Mouse (Mus musculus) CD8-positive naive resting alpha-beta T cell, adult 2 months (primary cell): Measurements from ENCODE around the gene Med8.

Experiments
- DNase-seq, 2 experiments: peaks; one replicate each; pipeline ENCODE4 v3.0.0; 2022; ENCODE audit warnings: low read depth in 2 of 2, low spot score in 2 of 2

Med8 gene

DNA sequence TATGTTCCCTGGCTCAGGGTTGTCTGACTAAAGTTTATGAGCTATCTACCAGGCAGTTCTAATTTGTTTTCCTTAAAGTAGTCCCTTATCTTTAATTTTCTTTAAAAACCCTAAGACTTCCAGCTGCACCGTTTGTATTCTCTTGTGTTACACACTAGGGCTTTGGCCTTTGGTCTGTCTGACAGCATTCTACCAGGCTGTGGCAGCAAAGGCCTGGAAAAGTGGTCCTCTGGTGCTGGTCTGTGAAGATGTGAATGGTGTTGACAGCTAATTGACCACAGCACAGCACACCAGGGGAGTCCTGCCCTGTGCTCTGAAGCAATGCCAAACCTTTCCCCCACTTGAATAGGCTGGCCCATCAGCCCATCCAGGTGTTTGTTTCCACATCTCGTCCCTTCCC lies 6.6 kb downstream of the Med8 start:
- no peak for DNase-seq

DNA sequence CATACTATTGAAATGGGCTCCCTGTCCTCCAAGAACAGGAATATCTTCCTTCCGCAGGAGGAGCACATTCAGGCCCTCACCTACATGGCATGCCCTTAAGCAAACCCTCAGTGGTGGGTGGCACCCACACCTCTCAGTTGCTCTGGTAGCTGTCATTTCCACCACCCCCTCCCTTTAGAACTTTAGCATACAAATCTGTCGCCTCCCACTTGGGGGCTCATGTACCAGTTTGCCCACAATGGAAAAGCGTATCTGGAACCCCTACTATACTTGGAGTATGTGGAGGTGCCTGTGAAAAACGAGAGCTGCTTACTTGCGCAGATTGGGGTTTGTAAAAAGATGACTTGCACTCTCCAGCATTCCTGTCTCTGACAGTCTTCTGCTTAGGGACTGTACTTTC lies 7.2 kb downstream of the Med8 start:
- DNase-seq = no peak

DNA sequence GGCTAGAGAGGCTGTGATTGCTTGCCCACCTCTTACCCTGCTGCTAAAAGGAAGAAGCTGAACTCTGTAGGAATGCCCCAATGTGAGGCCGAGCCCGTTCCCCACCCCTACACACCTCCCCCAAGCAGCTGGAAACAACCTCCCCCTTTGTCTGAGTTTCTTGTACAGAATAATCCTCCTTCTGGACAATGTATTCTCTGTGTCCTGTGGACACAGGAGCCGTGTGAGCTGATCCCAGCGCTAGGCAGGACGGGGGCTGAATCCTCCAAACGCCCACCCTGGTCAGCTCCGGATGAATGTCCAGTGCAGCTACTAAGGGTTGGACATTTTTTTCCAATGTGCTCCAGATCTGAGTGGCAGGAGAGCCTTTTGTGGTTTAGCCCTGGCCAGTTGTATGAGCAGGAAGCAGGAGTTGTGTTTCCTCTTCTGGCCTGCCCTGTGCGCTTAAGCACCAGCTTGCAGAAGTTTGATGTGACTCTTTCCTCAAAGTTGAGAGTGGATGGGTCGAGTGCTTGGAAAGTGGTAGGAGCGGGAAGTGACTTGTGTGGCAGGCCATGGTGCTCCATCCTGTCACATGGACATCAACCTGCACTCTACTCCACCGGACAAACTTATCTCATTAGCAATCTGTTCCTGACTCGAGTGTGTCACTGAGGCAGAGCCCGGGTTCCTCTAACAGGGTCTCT lies 8.1 kb downstream of the Med8 start:
- no peak for DNase-seq

DNA sequence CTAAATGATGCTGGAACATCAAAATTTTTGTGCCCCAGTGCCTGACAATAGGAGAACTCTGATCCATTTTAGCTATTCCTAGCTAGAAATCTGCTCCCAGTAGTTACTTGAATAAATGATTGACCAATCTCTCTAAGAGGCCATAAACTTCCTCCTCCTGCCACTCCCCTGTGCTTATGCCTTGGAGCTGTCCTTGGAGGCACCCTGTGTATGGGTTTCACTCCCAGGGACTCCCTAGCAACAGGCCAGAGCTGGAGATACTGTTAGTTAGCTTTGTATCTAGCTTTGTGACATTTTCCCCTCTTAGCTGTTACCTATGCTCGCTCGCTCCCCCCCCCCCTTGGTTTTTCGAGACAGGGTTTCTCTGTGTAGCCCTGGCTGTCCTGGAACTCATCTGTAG lies 12.2 kb downstream of the Med8 start:
- no peak for DNase-seq

DNA sequence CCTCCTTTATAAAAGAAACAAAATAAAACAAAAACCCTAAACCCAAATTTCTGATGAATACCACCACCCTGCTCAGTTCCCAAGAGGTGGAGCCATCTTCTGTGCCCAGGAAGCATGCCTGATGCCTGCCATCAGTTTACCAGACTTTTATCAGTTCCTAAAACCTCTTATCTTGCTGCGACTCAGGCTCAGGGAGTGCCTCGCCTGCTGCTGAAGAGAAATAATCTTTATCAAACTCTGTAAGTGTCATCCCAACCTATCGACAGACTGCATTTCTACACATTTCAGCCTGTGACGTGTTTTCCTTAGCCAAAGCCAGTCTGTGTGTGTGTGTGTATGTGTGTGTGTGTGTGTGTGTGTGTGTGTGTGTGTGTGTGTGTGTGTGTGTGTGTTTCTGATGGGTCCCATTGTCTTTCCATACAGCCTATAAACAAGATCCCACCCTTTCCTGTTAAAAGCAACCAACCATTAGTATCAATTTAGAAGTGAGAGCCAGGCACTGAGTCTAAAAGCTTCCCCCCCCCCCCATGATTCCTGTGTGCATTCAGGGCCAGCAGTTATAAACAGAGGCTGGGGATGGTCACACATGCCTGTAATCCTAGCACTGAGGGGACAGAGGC lies 15.5 kb downstream of the Med8 start:
- DNase-seq = no peak

DNA sequence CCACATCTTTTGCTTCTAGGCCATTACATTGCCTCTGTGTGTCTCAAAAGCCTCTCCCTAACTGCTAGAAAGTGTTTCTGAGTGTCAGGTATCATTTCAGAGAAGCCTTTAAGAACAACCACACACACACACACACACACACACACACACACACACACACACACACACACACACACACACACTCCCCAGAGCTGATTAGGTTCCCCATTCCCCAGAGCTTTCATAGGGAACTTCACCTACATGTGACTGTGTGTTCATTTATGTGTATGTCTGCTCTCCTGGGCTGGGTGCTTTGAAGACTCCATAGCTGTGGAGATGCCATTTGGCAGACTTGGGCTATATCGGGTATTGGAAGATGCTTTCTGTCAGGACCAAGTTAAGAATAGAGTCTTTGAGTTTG lies 16.2 kb downstream of the Med8 start:
- no peak for DNase-seq

DNA sequence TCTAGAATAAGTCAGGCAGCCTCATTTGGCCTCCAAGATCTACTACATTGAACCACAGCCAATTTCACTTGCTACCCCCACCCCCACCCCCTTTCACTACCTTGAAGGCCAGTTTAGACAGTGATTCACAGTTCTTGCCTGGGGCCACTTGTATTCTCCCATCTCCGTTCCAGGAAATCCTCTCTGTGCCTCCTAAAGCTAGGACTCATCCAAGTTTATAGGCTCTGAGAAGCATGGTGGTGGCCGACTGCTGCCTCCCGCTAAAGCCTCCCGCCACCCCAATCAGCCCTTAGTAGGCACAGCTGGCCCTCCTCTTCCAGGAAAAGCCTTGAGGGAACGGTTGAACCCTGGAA lies 18.3 kb downstream of the Med8 start:
- DNase-seq = no peak

DNA sequence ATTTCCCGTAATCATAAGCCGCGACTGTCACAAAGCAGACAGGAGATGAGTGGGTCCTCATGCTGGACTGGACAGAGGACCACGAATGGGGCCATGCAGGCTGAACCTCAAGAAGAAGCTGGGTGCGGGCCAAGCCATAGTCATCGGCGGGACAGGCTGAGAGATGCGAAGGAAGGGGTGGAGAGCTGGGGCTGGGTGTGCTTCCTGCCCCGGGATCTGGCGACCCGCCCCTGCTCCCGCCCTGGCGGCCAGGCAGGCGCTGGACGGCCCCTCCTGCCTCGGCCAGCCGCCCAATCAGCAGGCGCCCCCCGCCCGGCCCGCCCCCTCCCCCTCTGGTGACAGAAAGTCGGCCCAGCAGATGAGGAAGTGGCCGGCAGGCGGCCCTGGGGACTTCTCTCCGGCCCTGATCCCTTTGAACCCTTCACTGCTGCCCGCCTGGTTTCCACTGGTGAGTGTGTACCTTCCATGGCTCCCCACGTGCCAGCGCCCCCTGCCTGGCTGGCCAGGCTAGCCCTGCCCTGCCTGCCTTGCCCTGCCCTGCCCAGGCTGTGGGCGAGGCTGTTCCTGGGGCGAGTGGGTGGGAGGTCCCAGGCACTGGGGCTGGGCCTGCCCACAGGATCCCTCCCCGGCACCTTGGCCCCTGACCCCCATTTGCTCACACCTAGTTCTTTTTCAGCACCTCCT lies 18.8 kb downstream of the Med8 start, which contains the start of gene Elovl1:
TSS of gene Elovl1 (plus strand) at position 326 of the 684 bp plus-strand sequence.
- peak; percentile 49 to 60 for DNase-seq

DNA sequence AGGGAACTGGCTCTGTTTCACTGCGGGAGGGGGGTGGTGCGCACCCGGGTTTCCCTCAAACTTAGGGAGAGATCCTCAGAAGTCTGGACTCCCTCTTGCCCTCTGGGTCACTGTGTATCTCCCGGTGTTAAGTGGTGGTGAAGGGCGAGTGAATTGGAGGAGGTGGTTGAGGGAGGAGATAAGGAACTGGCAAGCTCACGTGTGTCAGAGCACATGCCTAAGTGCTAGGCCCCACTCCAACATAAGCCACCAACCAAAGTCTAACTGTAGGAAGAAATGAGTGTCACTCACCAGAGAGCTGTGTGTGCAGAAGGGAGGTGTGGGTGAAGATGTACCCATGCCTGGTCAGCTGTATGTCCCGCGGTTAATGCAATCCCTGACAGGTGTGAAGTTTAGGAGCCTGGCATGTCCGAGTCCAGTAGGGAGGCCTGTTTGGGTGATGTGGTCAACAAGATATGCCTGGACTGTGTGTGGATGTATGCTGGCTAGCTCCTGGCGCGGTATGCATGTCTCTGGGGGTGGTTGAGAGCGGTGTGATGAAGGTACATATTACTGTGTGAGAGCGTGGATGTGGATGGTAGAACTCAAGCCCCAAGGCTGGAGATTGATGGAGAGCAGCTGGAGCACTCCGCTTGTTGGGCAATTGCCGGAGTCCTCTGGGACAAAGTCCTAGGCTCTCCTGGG lies 19.5 kb downstream of the Med8 start:
- peak in 1 of 2 experiments; percentile 15 for DNase-seq

DNA sequence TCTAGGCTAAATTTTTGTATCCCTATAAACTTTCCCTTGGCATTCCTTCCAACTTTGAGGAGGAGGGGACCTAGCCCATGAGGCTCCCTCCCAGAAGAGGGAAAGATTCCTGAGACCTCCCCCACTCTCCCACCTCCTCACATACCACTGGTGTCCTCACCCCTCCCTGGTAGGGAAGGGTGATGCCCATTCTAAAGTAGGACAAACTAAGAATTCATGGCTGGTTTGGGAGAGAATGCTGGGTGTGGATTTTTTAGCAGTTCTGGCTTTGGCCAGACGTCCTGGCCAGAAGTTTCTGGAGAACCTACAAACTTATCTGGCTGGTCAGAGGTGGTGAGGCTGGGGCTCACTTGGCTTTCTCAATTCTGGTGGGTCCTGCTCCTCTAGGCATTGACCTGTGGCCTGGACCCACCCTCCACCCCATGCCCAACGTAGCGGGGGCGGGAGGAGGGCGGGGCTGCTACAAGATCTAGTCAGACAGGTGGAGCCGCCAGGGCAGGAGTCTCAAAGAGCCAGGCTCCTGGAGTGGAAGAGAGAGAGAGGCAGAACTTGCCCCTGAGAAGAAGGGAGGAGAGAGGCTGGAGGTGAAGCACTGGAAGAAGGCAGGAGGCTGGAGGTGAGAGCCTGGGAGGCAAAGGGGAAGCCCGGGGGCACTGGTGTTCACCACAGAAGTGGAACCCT lies 20.2 kb downstream of the Med8 start:
- DNase-seq = no peak

DNA sequence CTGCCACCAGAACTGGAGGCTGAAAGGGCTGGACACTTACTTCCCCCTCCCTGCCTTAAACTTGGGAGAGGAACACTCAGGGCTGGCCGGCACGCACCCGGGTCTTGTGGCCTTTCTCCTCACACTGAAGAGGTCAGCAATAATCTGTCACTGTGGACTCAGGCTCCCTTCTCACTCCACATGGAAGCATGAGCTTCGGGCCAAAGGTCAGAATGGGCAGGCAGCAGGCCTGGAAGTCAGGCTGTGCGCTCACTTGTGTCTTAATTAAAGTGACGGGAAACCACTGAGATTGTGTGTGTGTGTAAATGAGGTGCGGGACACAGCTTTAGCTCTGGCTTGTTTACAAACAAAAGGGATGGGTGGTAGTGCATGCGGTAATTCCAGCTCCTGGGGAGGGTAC lies 23.2 kb downstream of the Med8 start:
- DNase-seq = no peak

DNA sequence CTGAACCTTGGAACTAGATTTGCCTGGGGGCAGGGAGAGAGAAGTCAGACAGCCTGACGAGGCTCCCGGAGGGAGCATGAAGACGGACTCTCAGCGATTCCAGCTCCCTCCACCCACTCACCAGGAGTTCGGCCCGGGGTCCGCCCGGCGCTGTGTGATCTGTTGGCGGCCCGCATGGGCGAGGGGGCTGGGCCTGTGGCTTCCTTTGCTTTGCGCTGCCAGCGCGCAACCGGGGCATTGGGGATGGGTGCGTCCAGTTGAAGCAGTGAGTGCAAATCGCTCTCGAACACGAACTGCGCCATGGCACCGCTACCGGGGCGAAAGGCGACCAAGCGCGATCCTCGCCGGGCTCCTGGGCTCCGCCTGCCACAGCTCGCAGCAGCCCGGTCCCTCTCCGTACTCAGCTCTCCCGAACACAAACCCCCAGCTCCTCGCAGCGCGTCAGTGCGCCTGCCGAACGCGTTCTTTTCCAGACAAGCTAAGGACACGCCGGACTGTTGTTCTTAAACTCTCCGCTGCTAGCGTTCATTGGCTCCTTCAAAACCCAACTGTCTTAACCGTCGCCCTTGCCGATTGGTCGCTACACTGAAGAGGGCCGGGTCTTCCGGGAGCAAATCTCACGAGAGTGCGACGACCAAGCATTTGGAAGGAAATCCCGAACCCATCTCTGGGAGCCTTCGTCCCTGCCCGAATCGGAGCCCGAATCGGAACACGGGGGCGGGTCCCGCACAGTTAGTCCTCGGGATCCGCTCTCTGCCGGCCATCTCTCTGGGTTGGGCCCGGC lies 27.9 kb downstream of the Med8 start, which contains the start of gene Cdc20:
TSS of gene Cdc20 (minus strand) at position 533 of the 784 bp plus-strand sequence.
- DNase-seq = peak; percentile 82 to 85

DNA sequence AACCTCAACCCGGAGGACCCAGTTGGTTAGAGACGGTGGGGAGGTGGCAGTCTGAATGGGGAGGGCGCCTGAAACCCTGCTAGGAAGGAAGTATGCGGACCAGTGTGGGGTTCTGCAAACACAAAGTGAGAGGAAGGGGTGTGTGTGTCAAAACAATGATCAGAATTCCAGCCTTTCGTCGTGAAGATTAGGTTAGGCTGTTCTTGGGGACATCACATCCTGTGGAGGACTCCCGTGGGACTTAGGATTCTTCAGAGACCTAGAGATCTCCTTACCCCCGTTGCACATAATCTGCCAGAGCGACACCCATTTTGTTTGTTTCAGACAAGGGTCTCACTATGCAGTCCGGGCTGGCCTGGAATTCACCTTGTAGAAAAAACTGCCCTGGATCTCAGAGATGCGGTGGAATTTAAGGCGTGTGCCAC lies 28.7 kb downstream of the Med8 start:
- DNase-seq = peak; percentile 13 to 21

DNA sequence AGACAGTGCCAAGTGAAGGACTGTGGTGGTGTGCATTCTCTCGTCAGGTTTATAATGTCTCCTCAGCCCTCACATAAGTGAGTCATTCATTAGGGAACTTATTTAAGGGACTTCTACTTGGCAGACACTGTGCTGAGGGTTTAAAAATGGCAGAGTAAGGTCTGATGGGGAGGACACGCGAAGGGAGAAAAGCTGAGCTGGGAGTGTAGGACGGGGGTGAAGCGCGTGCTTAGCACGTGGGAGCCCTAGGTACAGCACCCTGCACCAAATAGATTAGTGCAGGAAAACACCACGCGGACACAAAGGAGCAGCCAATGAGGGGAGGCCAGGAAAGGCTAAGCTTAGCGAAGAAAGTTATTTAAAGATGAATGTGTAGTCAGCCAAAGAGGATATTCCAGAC lies 36.0 kb downstream of the Med8 start:
- DNase-seq = no peak

DNA sequence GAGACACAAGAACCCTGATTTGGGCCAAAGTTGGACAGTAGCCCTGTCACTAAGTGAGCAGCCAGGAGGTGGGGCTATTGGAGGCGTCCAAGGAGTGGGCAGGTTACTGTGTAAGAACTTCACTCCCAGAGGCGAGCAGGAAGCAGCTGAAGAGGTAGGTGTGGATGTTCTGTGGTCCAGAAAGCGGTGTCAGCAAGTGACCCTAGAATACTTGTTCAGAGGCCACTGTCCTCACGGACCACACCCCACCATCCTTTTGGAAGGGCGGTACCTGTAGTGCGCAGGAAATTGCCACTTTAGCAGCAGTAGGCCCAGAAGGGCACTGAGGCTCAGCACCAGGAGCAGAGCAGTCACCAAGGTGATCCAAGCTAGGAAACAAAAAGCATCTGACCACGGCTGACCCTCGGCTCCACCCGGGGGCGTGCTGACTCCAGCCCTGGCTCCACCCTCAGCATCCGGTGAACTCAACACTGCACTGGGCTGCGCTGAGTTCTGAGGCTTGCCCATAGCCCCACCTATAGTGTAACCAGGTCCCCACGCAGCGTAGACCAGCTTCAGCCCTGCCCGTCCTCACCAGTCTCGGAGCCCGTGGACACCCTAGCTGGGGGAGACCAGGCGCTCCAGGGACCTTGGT lies 36.8 kb downstream of the Med8 start:
- DNase-seq = no peak

DNA sequence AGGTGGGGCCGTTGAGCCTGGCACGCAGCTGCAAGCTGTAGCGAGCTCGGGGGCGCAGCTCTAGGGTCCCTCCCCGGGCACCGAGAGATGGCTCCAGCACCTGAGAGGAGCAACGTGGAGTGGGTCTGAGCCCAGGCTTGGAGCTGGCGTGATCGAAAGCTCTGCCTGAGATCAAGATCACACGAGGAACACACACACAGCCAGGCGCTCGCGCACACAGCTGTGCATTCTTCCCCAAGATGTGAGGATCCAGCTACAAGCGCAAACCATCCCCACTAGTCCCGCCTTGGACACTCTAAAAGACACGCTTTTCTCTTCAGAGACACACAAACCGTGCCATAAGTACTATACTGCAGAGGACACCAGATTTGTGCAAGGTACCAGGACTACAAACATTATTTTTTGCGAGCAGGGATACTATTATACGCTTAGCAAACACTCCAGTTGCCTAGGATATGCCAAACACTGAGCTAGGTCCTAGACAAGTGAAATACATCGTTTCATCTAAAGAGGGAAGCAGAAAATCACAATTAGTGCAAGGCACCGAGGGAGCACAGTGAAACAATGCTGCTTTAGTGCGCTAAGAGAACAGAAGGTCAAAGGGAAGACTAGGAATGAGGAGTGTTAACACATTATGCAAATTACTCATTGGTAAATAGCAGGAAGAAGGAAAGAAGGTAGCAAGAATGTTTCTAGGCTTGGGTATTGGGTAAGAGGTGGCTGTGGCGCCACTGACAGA lies 37.4 kb downstream of the Med8 start:
- no peak for DNase-seq

DNA sequence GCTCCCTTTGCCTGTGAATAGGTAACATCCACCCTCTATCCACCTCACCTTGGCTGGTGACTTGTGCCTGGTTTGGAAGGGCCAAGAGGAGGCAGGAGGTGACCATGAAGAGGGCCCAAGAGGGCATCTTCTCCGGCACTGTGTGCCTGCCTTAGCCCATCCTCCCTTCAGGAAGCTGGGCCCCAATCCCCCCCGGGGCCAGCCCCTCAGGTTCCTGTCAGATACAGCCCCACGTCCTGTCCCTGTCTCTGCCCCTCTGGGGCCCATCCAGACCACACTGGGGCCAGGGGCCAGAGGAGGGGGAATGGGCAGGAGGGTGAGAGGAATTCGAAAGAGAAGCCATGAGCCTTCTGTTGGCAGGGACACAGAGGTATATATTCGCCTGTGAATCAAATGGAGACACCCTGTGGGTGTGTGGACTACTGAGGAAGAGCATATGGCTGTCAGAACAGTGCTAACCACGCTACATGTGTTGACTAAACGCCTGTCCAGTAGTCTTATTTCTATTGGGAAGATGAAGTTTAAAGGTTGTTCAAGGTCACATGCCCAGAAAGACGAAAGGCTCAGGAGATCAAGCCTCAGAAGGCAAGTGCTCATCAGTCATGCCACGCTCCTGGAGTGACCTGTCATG lies 48.3 kb downstream of the Med8 start, which contains the start of gene Mpl:
TSS of gene Mpl (minus strand) at position 169 of the 631 bp plus-strand sequence.
- DNase-seq = no peak

DNA sequence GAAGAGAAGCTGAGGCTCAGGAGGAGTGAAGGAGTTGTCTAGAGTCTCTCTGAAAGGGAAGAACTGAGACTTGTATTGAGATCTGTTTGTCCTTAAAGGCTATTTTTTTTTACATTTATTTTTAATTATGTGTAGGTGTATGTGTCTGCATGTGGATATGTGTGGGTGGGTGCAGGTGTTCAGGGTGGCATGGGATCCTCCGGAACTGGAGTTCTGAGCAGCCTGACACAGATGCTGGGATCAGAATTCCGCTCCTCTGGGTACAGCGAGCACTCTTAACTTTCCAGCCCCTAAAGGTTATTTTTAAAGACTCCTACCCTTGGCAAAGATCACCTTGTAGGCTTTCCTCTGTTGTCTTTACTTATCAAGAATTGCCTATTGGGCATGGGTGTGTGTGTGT lies 55.8 kb downstream of the Med8 start:
- no peak for DNase-seq
